Mouse (Mus musculus) skeletal muscle tissue, adult 2 months (tissue): ENCODE results near the gene Nqo2.
"Not testable (repeated sequence)": the region's sequence is repeated elsewhere in the genome, so short reads cannot be mapped to it uniquely, and the experiment has no call there.

Experiments used
- DNase-seq: peaks from one replicate; pipeline ENCODE4 v3.0.0-alpha.2; 2012; ENCODE audit warnings: low read depth, low spot score

Nqo2 gene

GRCm38 (mm10) chr13:33964206-33965046 is at the start of gene Nqo2:
Gene Nqo2, plus strand, starts transcription at chr13:33964687.
- peak; percentile 69 for DNase-seq

DNA sequence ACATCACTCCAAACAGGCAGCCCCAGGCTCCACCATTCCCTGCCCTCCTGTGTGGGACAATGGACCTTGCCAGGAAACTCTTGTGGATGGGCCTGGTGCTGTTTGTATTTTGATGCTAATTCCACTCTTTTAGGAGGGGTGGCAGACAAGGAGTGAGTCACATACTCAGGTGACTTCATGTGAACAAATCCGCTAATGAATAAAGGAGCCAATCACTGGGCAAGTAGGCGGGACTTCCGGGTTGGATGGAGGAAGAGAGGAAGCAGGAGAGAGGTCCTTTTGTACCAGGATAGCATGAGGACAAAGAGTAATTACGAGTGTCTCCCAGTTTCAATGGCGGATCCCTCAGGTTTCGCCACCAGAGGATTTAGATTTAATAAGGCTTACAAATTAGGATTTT is 43.4 kb upstream of the Nqo2 start:
- no peak for DNase-seq

DNA sequence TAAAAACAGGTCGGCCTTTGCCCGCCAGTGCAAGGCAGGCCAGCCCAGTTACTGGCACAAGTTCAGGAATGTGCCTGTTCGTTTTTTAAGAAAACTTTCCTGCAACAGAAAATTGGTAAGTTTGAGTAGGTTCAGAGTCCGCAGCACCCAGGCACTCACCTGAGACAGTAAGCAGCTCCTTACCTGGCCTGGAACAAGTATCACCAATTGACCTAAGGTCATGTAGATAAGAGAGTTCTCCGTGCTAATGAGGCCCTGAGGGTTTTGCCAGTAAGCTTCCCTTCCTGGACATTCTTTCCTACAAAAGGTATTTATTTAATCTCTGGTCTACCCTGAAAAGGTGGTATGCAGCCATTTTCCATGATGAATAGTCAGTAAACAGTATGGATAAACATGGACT is 42.8 kb upstream of the Nqo2 start:
- no peak for DNase-seq

DNA sequence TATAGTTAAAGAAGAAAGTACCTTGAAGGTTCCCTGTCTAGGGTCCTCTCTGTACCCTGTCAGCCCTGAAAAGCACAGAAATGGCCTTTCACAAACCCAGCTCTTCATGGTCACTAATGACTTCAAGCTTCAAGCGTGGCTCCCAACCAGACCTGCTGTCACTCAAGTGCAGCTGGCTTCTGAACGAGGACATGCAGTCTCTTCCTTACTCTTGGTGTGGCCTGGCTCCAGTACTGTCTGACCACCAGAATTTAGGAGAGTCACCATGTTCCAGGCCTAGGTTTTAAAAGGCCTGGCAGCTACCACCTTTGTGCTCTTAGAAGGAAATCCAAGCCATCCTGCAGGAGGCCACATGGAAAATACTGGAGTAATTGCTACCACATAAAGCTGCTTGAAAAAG is 34.2 kb upstream of the Nqo2 start:
- peak; percentile 81 for DNase-seq

DNA sequence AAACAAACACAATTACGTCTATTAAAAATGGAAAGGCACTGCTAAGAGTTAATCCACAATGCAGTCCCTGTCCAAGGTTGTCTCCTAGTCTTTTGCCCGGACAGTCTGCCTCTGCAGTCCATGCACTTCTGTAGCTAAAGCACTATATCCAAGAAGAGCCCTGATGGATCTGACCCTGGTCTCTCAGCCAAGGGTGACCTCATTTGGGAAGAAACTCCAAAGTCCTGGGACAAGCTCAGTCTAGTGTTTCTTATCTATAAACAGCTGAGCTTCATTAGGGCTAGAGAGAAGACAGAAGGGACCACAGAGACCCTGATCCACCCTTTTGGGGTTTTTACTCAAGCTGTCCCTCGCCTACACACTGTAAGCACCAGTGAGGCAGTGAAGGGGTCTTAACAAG is 33.6 kb upstream of the Nqo2 start:
- DNase-seq: peak; percentile 47

GRCm38 (mm10) chr13:33934743-33935142 is 29.7 kb upstream of the Nqo2 start:
- peak; percentile 56 for DNase-seq

DNA sequence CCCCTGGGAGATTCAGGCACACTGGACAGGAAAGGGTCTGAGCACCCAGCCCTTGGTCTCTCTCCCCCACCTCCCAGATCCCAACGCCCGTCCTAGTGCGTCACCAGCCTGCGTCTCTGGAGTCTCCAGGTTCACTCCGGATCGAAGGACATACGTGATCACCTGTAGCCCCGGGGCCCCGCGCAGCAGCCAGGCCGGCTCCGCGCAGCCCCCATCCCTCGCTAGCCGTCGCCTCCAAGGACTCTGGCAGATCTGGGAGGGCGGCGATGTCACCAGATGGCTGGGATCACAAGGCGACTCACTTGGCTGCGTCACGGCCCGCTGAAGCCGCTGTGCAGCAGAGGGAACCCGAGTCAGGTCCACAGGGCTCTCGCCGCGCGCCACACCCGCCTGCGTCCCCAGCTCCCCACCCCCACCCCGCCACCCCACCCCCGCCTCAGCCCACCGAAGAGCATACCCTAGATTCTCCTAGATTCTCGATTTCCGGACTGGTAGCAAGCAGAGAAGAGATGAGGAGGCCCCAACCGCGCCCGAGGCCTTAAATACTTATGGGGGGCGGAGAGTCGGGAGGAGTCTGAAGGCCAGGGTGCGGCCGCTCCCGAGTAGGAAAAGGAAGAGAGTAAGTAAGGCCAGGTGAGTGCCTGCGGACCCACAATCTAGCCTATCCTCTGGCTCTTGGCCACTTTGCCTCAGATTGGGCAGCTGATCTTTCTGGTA is 28.9 kb upstream of the Nqo2 start:
- DNase-seq: peak; percentile 71

- DNase-seq: no peak
Observed at GRCm38 (mm10) chr13:33937151-33937550, 27.3 kb upstream of the Nqo2 start.

- not testable (repeated sequence) for DNase-seq
Observed at GRCm38 (mm10) chr13:33937587-33937986, 26.9 kb upstream of the Nqo2 start.

DNA sequence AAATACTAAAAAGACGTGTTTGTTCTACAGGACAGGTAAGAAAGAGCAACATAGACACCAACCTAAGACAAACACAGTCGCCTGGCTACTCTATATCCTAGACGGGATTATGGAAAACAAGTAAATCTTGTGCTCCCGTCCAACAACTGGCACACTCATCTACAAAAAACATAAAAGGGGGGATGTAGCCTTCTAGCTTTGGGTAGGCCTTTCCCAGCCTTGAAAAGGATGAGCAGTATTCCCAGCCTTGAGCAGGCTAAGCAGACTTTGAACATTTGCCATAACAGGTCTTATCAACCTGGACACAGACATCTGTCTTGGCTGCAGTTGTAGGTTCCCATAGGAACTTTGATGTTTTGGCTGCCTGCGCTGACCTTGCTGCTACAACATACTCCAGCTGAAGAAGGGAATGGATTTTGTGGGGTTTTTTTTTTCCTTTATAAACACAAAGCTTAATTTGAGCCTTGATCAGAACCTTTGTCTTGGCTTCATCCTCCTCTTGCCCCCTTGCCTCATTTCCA is 23.1 kb upstream of the Nqo2 start:
- DNase-seq: no peak

GRCm38 (mm10) chr13:33942212-33942779 is 22.2 kb upstream of the Nqo2 start:
- no peak for DNase-seq

GRCm38 (mm10) chr13:33951308-33952074 is 13.0 kb upstream of the Nqo2 start:
- peak; percentile 40 for DNase-seq

GRCm38 (mm10) chr13:33952075-33952449 is 12.4 kb upstream of the Nqo2 start:
- peak; percentile 78 for DNase-seq

DNA sequence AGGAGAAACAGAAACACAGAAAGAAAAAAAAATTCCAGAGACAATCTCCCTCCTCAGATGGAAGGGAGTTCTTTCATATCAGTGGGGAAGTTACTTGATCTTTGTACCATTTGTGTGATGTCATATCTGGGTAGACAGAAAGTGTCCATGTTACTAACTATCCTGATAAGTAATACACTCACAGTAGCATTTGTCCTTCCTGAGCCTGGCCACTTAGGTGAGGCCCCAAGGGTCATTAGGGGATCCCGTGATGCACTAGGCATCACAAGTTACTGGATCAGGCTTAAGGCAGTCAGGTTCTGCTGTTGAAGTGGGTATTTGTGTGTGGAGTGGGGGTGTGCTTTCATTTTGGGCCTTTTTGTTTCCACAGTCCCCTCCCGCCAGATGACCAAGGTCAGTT is 11.5 kb upstream of the Nqo2 start:
- no peak for DNase-seq

- DNase-seq: peak; percentile 33
Observed at GRCm38 (mm10) chr13:33956571-33957421, 7.7 kb upstream of the Nqo2 start.

GRCm38 (mm10) chr13:33959771-33960170 is 4.7 kb upstream of the Nqo2 start:
- DNase-seq: no peak

- peak; percentile 16 for DNase-seq
Observed at GRCm38 (mm10) chr13:33965056-33966024, 853 bp downstream of the Nqo2 start.

GRCm38 (mm10) chr13:33966025-33966412 is 1.5 kb downstream of the Nqo2 start:
- no peak for DNase-seq

DNA sequence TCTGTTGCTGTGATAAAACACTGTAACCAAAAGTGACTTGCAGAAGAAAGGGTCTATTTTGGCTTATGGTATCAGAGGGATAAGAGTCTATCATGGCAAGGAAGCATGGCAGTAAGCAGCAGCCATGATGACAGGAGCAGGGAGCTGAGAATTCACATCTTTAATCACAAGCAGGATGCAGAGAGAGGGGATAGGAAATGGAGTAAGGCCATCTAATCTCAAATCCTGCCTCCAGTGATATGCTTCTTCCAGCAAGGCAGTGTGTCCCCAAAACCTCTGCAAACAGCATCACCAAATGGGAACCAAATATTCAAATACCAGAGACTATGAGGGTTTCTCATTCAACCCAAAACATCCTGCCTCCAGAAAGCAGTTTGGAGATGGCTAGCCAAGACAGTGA is 2.1 kb downstream of the Nqo2 start:
- DNase-seq: no peak

DNA sequence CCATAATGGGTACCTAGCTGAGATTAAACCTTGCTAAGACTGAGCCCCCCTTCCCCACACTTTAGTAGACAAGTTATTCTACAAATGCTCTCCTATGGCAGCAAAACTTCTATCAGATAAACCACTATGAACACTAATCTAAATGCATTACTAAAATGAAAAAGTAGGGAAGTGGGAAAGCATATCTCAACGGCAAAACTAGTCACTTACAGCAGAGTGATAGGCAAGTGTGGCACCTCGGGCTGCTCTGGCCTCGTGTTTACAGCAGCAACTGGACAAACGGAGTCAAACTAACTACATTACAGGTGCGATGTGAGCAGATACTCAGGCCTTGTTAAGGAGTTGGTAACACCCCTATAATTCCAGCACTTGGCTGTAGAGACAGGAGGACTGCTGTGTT is 25.1 kb downstream of the Nqo2 start:
- DNase-seq: no peak
